Mouse (Mus musculus) CD4-positive, CD25-positive, alpha-beta regulatory T cell, adult 2 months (primary cell): ENCODE data around the gene Ankrd54.

ENCODE experiments used
- DNase-seq: peaks from one replicate; pipeline ENCODE4 v3.0.0-alpha.2; 2012; ENCODE audit warnings: low read depth, low spot score

The Ankrd54 gene

DNA sequence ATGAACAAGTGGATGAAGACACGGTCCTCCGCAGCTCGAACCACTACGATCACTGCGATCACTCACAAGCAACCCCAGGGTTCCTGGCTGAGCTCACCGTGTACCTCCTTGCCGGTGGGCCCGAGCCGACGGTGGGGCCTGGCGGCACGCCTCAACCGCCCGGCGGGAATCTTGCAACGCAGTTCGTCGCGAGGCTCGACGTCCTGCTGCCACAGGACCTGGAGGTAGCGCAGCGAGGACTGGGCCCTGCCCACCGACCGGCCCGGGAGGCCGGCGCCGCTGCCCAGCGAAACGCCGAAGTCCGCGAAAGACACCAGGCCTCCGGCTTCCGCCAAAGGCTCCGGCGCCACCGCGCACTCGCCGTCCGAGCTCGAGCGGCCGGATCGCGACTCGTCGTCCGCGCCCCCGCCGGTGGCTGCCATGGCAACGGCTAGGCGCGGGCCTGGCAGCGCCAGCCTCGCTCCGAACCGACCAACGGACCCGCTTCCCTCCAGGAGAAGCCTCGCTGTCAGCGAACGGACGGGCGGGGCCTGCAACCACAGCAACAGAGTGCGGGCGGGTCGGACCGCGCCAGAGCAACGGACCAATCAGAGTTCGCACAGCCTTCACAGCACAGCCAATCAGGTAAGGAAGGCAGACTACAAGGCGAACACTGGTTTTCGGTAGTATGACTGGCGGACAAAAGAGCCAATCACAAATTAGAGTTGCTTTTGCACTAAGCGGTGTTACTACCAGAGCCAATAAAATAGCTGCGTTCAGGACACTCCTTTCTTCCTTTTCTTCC is at the start of gene Ankrd54:
Gene Ankrd54 (minus strand): TSS at position 518 of the 784 bp plus-strand sequence.
- peak; percentile 98 for DNase-seq

DNA sequence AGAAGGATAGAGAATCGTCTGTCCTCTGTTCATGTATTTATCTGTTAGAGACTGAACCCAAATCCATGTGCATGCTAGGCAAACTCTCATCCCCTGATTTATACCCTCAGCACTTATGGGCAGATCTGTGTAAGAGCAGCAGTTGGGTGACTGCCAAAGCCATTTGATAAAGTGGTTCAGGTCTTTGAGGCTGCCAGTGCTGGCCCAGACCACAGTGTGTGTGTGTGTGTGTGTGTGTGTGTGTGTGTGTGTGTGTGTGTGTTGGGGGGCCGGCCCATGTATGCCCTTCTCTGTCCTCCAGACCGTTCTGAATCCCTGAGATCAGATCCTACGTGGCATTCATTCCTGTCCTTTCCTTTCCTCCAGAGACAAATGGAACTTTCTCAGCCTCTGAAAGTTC is 49.1 kb upstream of the Ankrd54 start:
- no peak for DNase-seq

DNA sequence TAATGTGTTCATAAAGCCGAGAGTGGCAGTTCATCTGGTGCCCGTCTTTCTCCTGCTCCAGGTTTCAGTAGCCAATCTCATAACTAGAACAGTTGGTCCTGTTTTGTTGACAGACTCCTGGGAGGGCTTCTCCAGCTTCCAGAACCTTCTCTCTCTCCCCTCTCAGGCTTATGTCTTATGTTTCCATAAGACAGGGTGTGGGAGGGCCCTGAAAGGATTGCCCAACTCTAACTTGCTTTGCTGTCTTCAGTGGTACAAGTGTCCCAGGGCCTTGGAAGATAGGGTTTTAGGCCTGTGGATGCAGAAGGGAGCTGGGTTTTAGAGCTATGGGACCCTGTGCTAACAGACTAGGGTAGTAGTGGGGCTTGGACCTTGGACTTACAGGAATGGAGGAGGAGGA is 47.8 kb upstream of the Ankrd54 start:
- no peak for DNase-seq

DNA sequence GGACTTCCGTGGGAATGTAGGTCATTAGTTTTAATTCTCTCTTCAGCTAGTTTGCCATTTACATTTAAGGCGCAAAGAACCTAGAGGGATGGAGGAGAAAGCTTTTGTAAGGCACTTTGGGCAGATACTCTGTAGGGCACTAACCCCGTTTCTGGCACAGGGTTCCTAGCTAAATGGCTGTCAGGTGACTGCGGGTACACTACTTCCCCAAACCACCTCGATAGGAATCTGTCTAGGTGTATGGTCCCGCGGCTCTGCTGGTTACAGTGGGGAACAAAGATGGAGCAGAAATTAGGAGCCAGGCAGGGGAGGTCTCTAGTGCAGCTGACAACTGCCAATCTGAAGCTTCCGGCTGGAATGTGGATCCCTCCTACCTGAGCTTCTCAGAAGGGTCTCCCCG is 47.3 kb upstream of the Ankrd54 start:
- DNase-seq, result no peak

DNA sequence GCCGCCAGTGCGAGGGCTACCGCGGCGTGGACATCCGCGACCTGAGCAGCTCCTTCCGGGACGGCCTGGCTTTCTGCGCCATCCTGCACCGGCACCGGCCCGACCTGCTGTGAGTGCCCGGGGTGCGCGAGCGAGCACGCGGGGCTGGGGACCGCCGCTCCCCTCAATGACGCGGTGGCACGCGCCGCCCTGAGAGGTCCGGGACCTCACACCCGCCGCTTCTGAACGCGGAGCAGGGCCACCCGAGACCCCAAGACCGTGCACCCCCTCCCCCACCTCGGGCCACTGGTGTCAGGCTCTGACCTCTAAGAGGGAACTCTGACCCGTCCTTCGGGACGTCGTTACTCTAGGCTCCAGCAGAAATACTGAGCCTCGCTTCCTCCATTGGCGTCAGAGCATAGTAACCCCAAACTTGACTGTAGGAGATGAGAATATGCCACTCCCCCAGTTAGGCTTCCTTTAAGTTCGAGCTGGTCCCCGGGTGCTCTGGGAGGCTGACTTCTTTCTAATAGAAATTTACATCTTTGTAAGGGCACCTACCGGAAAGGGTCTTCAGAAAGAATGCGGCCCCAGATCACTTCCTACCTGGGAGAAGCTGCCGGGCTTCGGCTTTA is 46.7 kb upstream of the Ankrd54 start:
- DNase-seq, result peak; percentile 62

GRCm38 (mm10) chr15:79108421-79109320 is 46.0 kb upstream of the Ankrd54 start, which contains the start of gene Micall1:
Gene Micall1, plus strand, starts transcription at chr15:79108898.
- peak; percentile 78 for DNase-seq

- no peak for DNase-seq
Observed at GRCm38 (mm10) chr15:79107966-79108365, 45.3 kb upstream of the Ankrd54 start.

DNA sequence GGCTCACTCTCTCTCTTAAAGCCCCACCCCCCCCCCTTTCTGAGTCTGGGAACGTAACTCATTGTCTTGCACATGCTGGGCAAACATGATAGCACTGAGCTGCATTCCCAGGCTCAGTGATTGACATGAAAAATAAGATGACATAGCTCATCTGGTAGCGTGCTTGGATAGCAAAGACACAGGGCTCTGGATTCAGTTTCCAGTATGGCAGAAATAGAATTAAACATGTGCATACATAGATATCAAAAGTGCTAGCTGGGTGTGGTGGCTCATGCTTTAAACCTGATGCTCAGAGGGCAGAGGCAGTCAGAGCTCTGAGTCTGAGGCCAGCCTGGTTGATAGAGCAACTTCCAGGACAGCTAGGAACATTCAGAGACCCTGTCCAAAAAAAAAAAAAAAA is 43.1 kb upstream of the Ankrd54 start:
- no peak for DNase-seq

- no peak for DNase-seq
Observed at GRCm38 (mm10) chr15:79103264-79103663, 40.6 kb upstream of the Ankrd54 start.

DNA sequence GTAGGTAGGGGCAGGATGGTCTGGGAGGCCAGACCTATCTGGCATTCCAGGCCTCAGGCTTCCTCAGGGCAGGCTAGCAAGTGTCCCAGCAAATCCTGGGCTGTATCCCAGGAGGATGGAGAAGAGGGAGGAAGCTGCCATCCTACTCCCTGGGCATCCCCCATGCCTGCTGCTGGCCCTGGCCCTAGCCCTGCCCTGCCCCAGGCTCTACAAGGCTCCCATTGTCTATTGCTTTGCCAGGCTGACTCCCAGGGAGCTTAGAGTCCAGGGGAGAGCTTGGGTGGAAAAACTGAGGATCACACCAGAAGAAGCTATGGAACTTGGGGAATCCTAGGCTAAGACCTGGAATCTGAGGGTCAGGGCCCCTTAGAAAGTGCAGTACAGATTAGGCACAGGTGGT is 38.8 kb upstream of the Ankrd54 start:
- DNase-seq, result no peak

GRCm38 (mm10) chr15:79100391-79100790 is 37.7 kb upstream of the Ankrd54 start:
- no peak for DNase-seq

DNA sequence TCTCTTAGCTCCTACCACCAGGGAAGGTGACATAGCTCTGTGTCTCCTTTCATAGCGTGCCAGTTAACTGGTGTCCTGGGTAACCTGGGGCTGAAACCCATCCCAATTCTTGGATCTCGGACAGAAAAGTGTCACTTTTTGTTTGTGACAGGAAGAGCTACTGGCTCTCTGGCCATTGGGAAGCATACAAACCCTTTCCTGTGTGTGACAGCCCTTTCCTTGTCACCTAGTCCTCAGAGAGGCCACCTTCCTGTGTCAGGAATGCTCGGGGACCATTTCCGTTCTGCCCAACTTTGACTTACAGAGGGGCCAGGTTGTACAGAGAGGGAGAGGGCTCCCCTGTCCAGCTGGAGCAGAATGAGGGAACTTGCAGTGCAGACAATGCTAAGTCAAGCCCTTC is 36.8 kb upstream of the Ankrd54 start:
- no peak for DNase-seq

DNA sequence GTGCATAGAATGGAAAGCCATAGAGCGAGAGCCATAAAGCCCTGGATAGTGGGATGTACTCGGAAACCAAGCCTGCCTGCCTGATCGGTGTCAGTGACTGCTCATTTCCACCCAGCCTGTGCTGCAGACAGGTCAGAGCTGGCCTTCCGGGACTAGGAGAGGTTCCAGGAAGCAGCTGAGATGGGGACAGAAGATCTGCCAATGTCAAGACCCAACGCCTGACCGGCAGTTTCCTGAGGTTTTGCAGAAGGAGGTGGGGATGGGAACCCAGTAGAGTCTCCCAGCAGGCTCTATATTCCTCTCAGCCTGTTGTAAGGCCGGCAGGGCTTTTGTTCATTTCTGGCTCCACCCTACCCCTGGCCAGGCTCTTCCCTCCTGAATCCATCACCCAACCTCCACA is 36.2 kb upstream of the Ankrd54 start:
- no peak for DNase-seq

- no peak for DNase-seq
Observed at GRCm38 (mm10) chr15:79098220-79098619, 35.5 kb upstream of the Ankrd54 start.

DNA sequence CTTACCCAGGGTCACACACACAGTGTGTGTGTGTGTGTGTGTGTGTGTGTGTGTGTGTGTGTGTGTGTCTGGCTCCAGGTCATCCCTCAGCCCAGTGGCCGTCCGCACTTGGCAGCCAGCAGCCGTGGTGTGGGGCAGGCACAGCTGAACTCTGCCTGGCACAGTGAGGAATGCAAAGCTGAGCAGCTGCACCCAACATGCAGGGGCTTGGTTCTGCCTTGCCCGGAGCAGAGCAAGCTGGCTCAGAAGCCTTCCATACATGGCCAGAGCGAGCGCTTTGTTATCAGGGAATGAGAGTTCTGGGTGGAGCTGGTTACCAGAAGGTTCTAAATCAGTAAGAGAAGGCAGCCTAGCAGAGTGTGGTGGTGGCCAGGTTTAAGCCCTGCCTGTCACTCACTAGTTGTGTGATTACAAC is 34.9 kb upstream of the Ankrd54 start:
- no peak for DNase-seq

- no peak for DNase-seq
Observed at GRCm38 (mm10) chr15:79097135-79097534, 34.4 kb upstream of the Ankrd54 start.

DNA sequence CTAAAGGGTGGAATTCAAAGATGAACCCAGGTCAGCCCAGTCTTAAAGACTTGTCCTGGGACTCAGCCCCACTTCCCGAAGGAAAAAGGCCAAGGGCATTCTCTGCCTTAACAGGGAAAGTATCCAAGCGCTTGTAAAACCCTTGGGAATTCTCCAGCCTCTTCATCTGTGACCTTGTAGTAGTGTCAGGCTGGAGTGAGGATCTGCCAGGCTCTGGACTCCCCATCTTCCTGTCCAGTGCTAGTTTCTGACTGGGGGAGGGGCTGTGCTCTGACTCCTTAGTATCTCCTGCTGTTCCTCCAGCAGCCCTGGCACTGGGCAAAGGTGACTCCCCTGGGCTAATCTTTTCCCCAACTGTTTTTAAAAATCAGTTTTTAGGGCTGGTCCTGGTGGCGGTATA is 33.9 kb upstream of the Ankrd54 start:
- DNase-seq, result no peak

DNA sequence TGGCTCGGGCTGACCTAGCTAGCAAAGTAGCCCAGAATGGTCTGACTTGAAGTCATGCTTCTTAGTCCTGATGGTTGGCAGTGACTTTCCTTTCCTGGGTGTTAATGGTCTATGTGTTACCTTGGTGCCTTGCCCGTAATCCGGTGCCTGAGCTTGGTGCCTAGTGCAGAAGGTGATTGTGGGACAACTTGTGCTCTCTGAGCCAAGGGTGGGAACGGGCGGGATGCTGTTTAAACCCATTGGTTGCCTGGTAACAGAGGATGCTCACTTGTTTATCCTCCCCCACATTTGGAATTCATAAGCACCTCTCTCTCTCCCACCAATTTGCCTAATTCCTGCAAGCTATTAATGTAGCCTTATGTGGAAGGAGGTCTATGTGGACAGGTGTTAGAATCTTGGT is 32.8 kb upstream of the Ankrd54 start:
- DNase-seq, result no peak

- DNase-seq, result no peak
Observed at GRCm38 (mm10) chr15:79093083-79093839, 30.6 kb upstream of the Ankrd54 start.

- DNase-seq, result no peak
Observed at GRCm38 (mm10) chr15:79092284-79092683, 29.6 kb upstream of the Ankrd54 start.

GRCm38 (mm10) chr15:79079567-79079966 is 16.9 kb upstream of the Ankrd54 start:
- no peak for DNase-seq
